Mouse (Mus musculus) bone marrow, adult 2 months (tissue): Measurements from ENCODE around the gene Rpl37a.

Source experiments
- CTCF ChIP-seq: fragments of 200-500 bp; IDR thresholded peaks from 2 replicates; pipeline ENCODE4 v1.5.1; 2011; ENCODE audit warnings: low read length, control low read depth; ENCODE audit not compliant: control insufficient read depth, insufficient read depth
- POLR2A ChIP-seq: fragments of 200-500 bp; IDR thresholded peaks from 2 replicates; pipeline ENCODE4 v1.6.1; 2011; ENCODE audit warnings: low read depth, mild to moderate bottlenecking, control low read depth, low read length, borderline replicate concordance; ENCODE audit not compliant: control insufficient read depth

DNA sequence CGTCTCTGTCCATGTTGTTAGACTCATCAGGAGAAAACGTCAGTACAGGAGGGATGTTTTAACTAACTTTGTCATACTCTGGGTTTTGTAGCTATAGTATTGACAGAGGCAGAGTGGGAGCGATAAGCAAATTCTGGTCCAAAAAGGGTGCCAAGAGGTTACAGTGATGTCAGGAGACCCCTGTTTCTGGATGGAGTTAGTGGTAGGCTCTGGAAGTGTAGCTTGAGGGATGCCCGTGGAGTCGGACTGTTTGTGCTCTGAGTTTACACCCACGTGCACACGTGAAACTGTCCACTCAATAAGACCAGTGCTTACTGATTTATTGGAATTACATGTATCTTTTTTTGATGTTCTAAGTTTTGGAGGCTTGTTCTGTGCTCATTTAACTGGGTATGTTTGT is 6.5 kb downstream of the Rpl37a start:
- TF ChIP-seq CTCF (no peak), POLR2A (no peak)
